Mouse (Mus musculus) stomach, embryonic 15.5 days (tissue): ENCODE results near the gene Lpin2. TPM values are rescaled to one million over a fixed set of nuclear protein-coding genes. Genes with fewer than 3 reads are reported as not detected.

Experiments used
- ATAC-seq: fragments of 200-750 bp; cut with Nextera tagmentation; 2 replicates; pipeline ENCODE4 v1.8.0; 2017; ENCODE audit warnings: low read depth, moderate number of reproducible peaks, moderate TSS enrichment; ENCODE audit not compliant: insufficient read depth, low FRiP score
- H3K27ac ChIP-seq: fragments of 300-500 bp; sonication (generic); 2 replicates; pipeline ENCODE4 v1.5.1; 2015; ENCODE audit warnings: mild to moderate bottlenecking, inconsistent platforms
- H3K27me3 ChIP-seq: fragments of 300-500 bp; sonication (generic); replicated peaks from 2 replicates; pipeline ENCODE4 v1.6.1; 2015; ENCODE audit warnings: inconsistent platforms
- H3K36me3 ChIP-seq: fragments of 300-500 bp; sonication (generic); 2 replicates; pipeline ENCODE4 v1.6.1; 2015; ENCODE audit warnings: inconsistent platforms
- H3K4me1 ChIP-seq: fragments of 300-500 bp; sonication (generic); 2 replicates; pipeline ENCODE4 v1.6.1; 2015; ENCODE audit warnings: inconsistent platforms
- H3K4me2 ChIP-seq: fragments of 300-500 bp; sonication (generic); 2 replicates; pipeline ENCODE4 v1.6.1; 2015; ENCODE audit warnings: mild to moderate bottlenecking, inconsistent platforms
- H3K4me3 ChIP-seq: fragments of 300-500 bp; sonication (generic); replicated peaks from 2 replicates; pipeline ENCODE4 v1.5.1; 2015; ENCODE audit warnings: inconsistent platforms
- H3K9ac ChIP-seq: fragments of 300-500 bp; sonication (generic); 2 replicates; pipeline ENCODE4 v1.6.1; 2015; ENCODE audit warnings: inconsistent platforms
- H3K9me3 ChIP-seq: fragments of 300-500 bp; sonication (generic); 2 replicates; pipeline ENCODE4 v1.6.1; 2016; ENCODE audit warnings: inconsistent platforms
- WGBS: fragments of 180-500 bp; shearing (Covaris S2); methylation state at CpG from one replicate; pipeline ENCODE4 v1.1.7; 2015; 5-methylcytosine and 5-hydroxymethylcytosine counted together
- polyA plus RNA-seq: library from polyadenylated mRNA; unstranded; fragments of >200 nt; fragmentation: Nextera tagmentation; extraction: Ambion mirVana; gene quantifications from 2 replicates; pipeline ENCODE4 v1.2.1, GENCODE M21; 2015

Lpin2 gene
- polyA plus RNA-seq, 1 experiment from 2014 or later: 31.5 TPM

DNA sequence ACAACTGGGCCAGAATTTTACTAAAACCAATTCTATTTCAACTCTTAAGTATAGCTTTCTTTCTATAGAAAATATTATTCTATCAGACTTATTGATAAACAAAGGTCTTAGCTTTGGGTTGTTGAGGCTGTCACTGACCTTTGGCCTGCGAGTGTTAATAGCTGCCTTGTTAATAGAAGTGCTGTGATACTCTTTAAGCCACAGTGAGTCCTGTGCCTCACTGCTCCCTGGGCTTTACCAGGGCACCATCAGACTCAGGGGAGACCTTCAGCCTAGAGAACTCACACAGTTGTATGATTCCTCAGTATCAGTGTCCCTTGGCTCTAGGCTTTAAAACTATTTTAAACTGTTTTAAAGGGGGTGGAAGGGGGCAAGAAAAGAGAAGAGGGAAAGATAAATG lies 26.0 kb downstream of the Lpin2 start:
- H3K9me3 ChIP-seq: no peaks in the 10 kb centered on the region
- H3K27me3 ChIP-seq: no peaks in the 10 kb centered on the region
- H3K4me1 ChIP-seq: no peaks in the 10 kb centered on the region
- no peak for ATAC-seq
- no peaks in the 10 kb centered on the region for H3K36me3 ChIP-seq
- no peak overlapping the region for H3K9ac ChIP-seq
- H3K4me3 ChIP-seq: no peak overlapping the region
- no peak overlapping the region for H3K27ac ChIP-seq
- no peak overlapping the region for H3K4me2 ChIP-seq
- WGBS: 89% methylated on average over 1 of the region's 1 CpGs

DNA sequence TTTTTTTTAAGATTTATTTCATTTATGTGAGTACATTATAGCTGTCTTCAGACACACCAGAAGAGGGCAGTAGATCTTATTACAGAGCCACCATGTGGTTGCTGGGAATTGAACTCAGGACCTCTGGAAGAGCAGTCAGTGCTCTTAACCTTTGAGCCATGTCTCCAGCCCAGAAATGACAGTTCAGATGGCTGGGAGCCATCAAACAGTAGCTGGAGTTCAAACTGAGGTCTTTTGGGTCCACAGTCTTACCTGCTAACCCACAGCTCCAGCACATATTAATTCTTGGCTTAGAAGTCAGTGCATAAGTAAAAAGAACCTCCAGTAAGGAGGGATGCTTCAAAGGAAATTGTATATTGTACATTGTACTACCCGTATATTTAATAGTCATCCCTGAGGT lies 26.6 kb downstream of the Lpin2 start:
- H3K27ac ChIP-seq: no peak overlapping the region
- H3K9me3 ChIP-seq: no peaks in the 10 kb centered on the region
- no peak overlapping the region for H3K4me3 ChIP-seq
- ATAC-seq: no peak
- H3K4me2 ChIP-seq: no peak overlapping the region
- no peak overlapping the region for H3K9ac ChIP-seq
- WGBS: 73% methylated on average over 1 of the region's 1 CpGs
- H3K27me3 ChIP-seq: no peaks in the 10 kb centered on the region
- H3K4me1 ChIP-seq: no peaks in the 10 kb centered on the region
- no peaks in the 10 kb centered on the region for H3K36me3 ChIP-seq

DNA sequence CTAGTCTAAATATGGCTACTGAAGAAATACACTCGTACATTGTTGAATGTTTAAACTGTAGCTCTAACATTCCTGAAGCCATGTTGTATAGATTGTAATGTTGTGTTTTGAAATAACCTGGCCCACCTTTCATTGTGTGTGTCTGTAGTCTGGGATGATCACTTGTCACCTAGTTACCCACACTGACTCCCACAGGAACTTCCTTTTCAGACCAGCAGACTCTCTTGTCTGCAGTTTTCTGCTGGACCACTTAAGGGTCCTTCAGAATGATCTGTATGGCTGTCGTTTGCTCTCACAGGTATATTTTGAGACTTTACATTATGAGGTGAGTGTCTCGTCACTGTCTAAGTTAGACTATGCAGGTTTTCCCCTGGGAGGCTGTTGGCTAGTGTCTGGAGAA lies 27.6 kb downstream of the Lpin2 start:
- Histone ChIP-seq H3K4me3 (no peak overlapping the region), H3K4me1 (0 out of 2 replicates have a peak, but pooled peaks cover 6% of the 10 kb centered on the region), H3K9ac (no peak overlapping the region), H3K27me3 (no peaks in the 10 kb centered on the region), H3K27ac (no peak overlapping the region), H3K9me3 (no peaks in the 10 kb centered on the region), H3K36me3 (no peaks in the 10 kb centered on the region), H3K4me2 (no peak overlapping the region)
- ATAC-seq: no peak
- WGBS: 73% methylated on average over 3 of the region's 3 CpGs

DNA sequence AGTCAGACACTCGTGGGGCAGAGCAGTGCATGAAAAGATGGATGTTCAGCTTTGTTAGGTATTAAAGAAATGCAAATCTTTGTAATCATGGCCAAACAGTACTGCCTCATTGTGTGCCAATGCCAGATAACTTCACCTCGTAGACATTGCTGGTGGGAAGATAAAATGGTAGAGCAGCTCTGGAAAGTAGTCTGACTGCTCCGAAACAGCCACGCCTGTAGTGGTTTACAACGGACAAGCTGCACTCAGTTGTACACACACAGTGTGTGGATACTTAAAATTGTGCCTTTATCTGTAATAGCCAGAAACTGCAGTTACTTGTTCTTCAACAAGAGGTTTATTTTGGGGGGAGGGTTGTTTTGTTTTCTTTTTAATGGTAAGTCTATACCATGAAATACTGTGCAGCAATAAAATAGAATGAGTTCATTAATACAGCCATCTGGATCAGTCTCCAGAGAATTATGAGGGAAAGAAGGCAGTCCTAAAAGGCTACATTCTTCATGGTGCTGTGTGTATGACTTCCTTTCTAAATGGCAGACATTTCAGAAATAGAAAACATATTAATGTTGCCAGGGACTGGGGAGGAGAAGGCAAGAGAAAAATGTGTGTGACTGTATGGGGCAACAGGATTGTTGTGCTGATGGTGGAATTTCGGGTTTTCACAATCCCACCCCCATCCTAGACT lies 29.7 kb downstream of the Lpin2 start:
- Histone ChIP-seq H3K4me3 (no peak overlapping the region), H3K4me1 (0 out of 2 replicates have a peak, but pooled peaks cover 6% of the 10 kb centered on the region), H3K27me3 (no peaks in the 10 kb centered on the region), H3K9ac (no peak overlapping the region), H3K36me3 (no peaks in the 10 kb centered on the region), H3K9me3 (no peaks in the 10 kb centered on the region), H3K4me2 (no peak overlapping the region), H3K27ac (no peak overlapping the region)
- 68% methylated on average over 6 of the region's 6 CpGs for WGBS
- peak; percentile 87; the same call in 1 of the 2 replicates for ATAC-seq

DNA sequence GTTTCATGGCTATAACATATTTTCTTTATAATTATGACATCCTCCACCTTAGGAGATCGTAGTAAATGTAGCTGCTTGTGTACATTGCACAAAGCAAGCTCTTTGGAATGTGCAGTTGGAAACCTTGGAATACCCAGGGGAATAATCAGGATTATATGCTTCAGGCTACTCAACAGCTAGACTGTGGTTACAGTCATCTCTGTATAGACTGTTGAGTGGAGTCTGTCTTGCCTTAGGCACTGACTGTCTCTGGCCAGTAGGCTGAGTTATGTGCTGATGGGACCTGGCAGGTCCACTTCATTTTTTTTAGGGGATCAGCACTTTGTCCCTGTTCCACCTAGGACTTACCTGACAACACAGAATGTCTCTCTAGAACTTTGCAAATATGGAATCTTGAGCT lies 31.3 kb downstream of the Lpin2 start:
- WGBS: 74% methylated on average over 1 of the region's 1 CpGs

DNA sequence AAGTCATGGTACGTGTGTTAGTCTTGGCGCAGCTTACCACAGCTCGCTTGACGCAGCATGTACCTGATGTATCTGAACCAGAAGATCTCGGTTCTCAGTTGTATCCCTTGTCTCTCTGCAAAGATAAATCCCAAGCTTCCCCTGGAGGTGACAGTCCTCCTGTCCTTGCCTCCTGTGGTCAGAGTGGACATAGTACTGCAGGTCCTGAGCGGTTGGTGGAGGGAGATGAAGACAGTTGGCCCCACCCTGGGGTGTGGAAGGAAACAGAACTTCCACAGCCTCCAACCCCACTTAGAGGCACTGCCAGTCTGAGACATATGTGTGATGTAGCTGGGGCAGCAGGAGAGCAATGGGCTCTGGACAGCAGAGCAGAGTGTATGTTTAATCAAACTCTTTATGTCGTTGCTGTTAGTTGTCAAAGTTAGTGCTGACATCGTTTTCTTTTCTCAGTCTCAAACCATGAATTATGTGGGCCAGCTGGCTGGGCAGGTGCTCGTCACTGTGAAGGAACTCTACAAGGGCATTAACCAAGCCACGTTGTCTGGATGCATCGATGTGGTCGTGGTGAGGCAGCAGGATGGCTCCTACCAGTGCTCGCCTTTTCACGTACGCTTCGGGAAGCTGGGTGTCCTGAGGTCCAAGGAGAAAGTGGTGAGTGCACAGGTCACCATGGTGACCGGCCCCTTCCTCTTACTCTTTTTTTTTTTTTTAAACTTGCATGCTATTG lies 32.3 kb downstream of the Lpin2 start:
- Histone ChIP-seq H3K9me3 (no peaks in the 10 kb centered on the region), H3K4me1 (0 out of 2 replicates have a peak, but pooled peaks cover 6% of the 10 kb centered on the region), H3K4me2 (no peak overlapping the region), H3K4me3 (no peak overlapping the region), H3K36me3 (peaks cover 4% of the 10 kb centered on the region; the same call in 1 of the 2 replicates), H3K27ac (no peak overlapping the region), H3K9ac (no peak overlapping the region), H3K27me3 (no peaks in the 10 kb centered on the region)
- 69% methylated on average over 17 of the region's 17 CpGs for WGBS
- ATAC-seq: no peak

More for the DNA sequence above, 31.3 kb downstream of the Lpin2 start:
- Histone ChIP-seq H3K36me3 (peaks cover 4% of the 10 kb centered on the region; the same call in 1 of the 2 replicates), H3K4me3 (no peak overlapping the region), H3K9me3 (no peaks in the 10 kb centered on the region), H3K4me2 (no peak overlapping the region), H3K9ac (no peak overlapping the region), H3K27ac (no peak overlapping the region), H3K27me3 (no peaks in the 10 kb centered on the region), H3K4me1 (0 out of 2 replicates have a peak, but pooled peaks cover 6% of the 10 kb centered on the region)
- no peak for ATAC-seq

DNA sequence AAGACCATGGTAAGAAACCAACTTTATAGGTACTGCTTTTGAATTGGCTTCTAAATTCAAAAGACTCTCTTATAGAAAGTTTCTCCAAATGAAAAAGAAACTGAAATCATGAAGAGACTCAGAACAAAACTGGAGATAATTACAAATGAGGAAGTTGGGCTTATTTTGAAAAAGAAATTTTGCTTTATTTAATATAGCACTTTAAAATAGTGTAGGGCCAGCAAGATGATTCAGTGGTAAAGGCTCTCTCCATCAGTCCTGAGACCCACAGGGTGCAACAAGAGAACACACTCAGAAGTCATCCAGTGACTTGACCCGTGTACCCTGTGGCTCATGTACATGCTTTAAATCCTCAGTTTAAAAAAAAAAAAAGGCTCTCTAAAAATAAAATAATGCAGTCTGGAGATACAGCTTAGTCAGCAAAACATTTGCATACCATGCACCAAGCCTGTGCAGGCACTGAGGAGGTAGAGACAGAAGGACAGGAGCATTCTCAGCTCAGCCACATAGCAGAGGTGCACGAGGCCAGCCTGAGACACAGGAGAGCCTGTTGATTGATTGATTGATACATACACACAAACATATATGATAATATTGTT lies 33.0 kb downstream of the Lpin2 start:
- Histone ChIP-seq H3K9me3 (no peaks in the 10 kb centered on the region), H3K36me3 (peaks cover 4% of the 10 kb centered on the region; the same call in 1 of the 2 replicates), H3K27ac (no peak overlapping the region), H3K9ac (no peak overlapping the region), H3K4me1 (0 out of 2 replicates have a peak, but pooled peaks cover 6% of the 10 kb centered on the region), H3K4me3 (no peak overlapping the region), H3K27me3 (no peaks in the 10 kb centered on the region), H3K4me2 (no peak overlapping the region)
- WGBS: 56% methylated on average over 2 of the region's 2 CpGs
- no peak for ATAC-seq

DNA sequence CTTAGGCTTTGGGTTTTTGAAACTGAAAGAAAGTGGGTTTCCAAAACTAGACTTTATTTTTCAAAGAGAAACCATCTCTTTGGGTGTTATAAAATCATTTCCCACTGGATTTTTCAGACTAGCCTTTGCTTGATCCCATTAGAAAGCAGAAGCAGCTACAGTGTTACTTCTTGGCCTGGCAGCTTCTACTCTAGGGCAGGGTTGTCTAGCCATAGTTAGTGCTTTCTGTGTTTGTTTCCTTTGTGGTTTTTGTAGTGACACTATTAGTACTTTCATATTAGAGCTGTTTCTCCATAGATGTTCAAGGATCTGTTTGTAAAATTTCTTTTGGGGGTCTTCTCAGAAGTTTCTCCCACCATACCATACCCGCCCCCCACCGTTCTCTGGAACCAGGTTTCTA lies 33.9 kb downstream of the Lpin2 start:
- 91% methylated on average over 2 of the region's 2 CpGs for WGBS
- Histone ChIP-seq H3K4me3 (no peak overlapping the region), H3K9ac (no peak overlapping the region), H3K36me3 (peaks cover 4% of the 10 kb centered on the region; the same call in 1 of the 2 replicates), H3K4me2 (no peak overlapping the region), H3K27me3 (no peaks in the 10 kb centered on the region), H3K27ac (no peak overlapping the region), H3K4me1 (0 out of 2 replicates have a peak, but pooled peaks cover 6% of the 10 kb centered on the region), H3K9me3 (no peaks in the 10 kb centered on the region)
- no peak for ATAC-seq

DNA sequence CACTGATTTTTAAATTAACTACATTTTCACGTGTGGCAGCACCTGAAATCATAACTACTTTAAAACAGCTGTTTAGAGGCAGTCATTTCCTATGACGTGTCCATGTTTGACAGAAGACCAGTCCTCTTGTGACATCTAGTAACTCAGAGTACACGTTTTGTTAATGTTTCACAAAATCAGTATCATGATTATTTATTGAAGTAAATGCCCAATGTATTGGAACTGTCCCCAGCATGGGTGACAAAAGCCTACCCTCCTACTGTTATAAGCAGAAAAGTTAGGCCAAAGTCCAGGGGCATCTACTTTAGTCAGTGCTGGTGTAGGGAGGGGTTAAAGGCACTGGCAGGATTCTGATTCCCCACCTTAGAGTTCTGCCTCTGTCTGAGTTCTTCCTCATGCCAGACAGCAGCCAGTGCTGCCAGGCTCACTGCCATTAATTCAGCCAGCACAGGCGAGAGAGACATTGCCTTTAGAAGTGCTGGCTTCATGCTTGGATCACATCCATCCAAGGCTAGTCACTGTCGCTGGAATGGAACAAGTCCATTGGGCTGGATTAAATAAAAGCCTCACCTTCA lies 34.8 kb downstream of the Lpin2 start:
- Histone ChIP-seq H3K9ac (no peak overlapping the region), H3K4me3 (no peak overlapping the region), H3K36me3 (peaks cover 4% of the 10 kb centered on the region; the same call in 1 of the 2 replicates), H3K4me1 (0 out of 2 replicates have a peak, but pooled peaks cover 6% of the 10 kb centered on the region), H3K27me3 (no peaks in the 10 kb centered on the region), H3K4me2 (no peak overlapping the region), H3K9me3 (no peaks in the 10 kb centered on the region), H3K27ac (no peak overlapping the region)
- no peak for ATAC-seq
- 82% methylated on average over 5 of the region's 5 CpGs for WGBS

DNA sequence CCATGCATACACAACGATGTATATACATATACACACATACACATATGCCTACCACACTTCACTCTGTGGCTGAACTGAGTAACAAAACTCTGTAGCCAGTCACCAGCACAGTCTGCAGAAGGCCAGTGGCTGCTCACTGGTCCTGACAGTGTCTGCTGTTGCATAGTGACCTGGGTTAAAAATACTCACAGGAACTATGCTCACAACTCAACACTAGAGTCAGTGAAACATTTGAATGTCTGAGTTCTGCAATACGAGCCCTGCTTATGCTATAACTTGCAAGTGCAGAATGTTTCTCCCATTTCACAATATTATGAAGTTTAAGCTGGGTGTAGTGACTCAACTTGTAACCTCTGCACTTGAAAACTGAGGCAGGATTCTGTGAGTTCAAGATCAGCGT lies 39.0 kb downstream of the Lpin2 start:
- no peaks in the 10 kb centered on the region for H3K27me3 ChIP-seq
- H3K4me3 ChIP-seq: no peak overlapping the region
- H3K4me2 ChIP-seq: no peak overlapping the region
- no peaks in the 10 kb centered on the region for H3K4me1 ChIP-seq
- no peaks in the 10 kb centered on the region for H3K9me3 ChIP-seq
- H3K27ac ChIP-seq: no peak overlapping the region
- peaks cover 4% of the 10 kb centered on the region; the same call in 1 of the 2 replicates for H3K36me3 ChIP-seq
- no peak for ATAC-seq
- H3K9ac ChIP-seq: no peak overlapping the region
- 84% methylated on average over 3 of the region's 3 CpGs for WGBS

DNA sequence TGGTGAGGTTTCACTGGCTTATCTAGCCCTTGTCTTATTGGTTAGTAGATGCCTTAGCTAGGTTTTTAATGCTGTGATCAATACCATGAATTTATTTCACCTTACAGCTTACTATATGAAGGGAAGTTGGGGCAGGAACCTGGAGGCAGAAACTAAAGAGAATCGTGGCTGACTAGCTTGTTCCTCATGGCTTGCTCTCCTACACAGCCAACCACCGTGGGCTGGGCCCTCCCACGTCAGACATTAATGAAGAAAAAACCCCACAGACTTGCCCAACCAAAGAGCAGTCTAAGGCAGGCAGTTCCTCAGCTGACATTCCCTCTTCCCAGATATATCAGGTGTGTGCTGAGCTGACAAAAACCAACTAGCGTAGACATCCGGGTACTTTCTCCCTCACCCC lies 41.3 kb downstream of the Lpin2 start:
- Histone ChIP-seq H3K27ac (no peak overlapping the region), H3K9ac (no peak overlapping the region), H3K9me3 (no peaks in the 10 kb centered on the region), H3K4me3 (no peak overlapping the region), H3K36me3 (no peaks in the 10 kb centered on the region), H3K4me2 (no peak overlapping the region), H3K27me3 (no peaks in the 10 kb centered on the region), H3K4me1 (no peaks in the 10 kb centered on the region)
- WGBS: 75% methylated on average over 5 of the region's 5 CpGs
- ATAC-seq: no peak

DNA sequence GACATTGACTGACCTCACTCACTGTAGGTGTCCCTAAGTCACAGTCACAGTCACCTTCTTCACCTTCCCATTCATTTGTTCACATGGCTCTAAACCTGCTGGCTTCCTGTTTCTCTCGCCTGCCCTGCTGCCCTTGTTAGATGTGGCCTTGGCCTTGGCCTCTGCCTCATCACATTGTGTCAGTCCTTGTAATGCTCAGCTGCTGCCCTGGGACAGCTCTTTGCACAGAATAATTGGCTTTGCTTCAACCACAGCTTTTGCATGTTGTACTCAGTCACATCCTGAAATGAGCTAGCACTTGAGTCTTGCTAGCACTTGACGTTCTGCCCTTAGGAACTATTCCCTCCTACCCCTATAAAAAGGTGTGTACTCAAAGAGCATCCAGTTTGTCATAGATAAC lies 42.2 kb downstream of the Lpin2 start:
- ATAC-seq: no peak
- no peak overlapping the region for H3K9ac ChIP-seq
- no peaks in the 10 kb centered on the region for H3K36me3 ChIP-seq
- H3K9me3 ChIP-seq: no peaks in the 10 kb centered on the region
- no peak overlapping the region for H3K4me2 ChIP-seq
- H3K27me3 ChIP-seq: no peaks in the 10 kb centered on the region
- H3K27ac ChIP-seq: no peak overlapping the region
- no peak overlapping the region for H3K4me3 ChIP-seq
- H3K4me1 ChIP-seq: no peaks in the 10 kb centered on the region
- WGBS: 59% methylated on average over 2 of the region's 2 CpGs
